Mouse (Mus musculus) liver, embryonic 14.5 days (tissue): ENCODE data around the gene Gper1. TPM values are rescaled to one million over a fixed set of nuclear protein-coding genes. Genes with fewer than 3 reads are reported as not detected.

Experiments
- ATAC-seq: fragments of 200-750 bp; cut with Nextera tagmentation; 2 replicates; pipeline ENCODE4 v1.8.0; 2017; ENCODE audit warnings: moderate number of reproducible peaks, mild to moderate bottlenecking, moderate library complexity; ENCODE audit not compliant: insufficient read depth
- DNase-seq, 3 experiments: peaks; one replicate each; pipeline ENCODE4 v3.0.0-alpha.2; 2012 to 2013; ENCODE audit warnings: low read depth in 3 of 3, low spot score in 3 of 3
- H3K27ac ChIP-seq: fragments of 300-500 bp; sonication (generic); 2 replicates; pipeline ENCODE4 v1.5.1; 2014; ENCODE audit warnings: moderate library complexity, mild to moderate bottlenecking, control low read depth, inconsistent platforms
- H3K27me3 ChIP-seq: fragments of 300-500 bp; sonication (generic); 2 replicates; pipeline ENCODE4 v1.6.1; 2014; ENCODE audit warnings: mild to moderate bottlenecking, low read length, moderate library complexity; ENCODE audit not compliant: control insufficient read depth, insufficient read depth
- H3K36me3 ChIP-seq: fragments of 300-500 bp; sonication (generic); replicated peaks from 2 replicates; pipeline ENCODE4 v1.6.1; 2014; ENCODE audit warnings: low read depth; ENCODE audit not compliant: control insufficient read depth, insufficient read depth
- H3K4me1 ChIP-seq, 2 experiments: fragments of 200-500 bp in 1 of 2; fragments of 300-500 bp in 1 of 2; sonication (generic) in 1 of 2; replicated peaks; 2 replicates each; pipeline ENCODE4 v1.6.1; 2012 to 2014; ENCODE audit warnings: antibody characterized with exemption in 1 of 2, inconsistent platforms in 1 of 2, low read length in 1 of 2; ENCODE audit not compliant: control insufficient read depth in 2 of 2, insufficient read depth in 2 of 2
- H3K4me2 ChIP-seq: fragments of 300-500 bp; sonication (generic); 2 replicates; pipeline ENCODE4 v1.6.1; 2014; ENCODE audit warnings: low read depth, mild to moderate bottlenecking, control low read depth, moderate library complexity
- H3K4me3 ChIP-seq, 2 experiments: fragments of 200-500 bp in 1 of 2; fragments of 300-500 bp in 1 of 2; sonication (generic) in 1 of 2; 2 replicates each; pipeline ENCODE4 v1.5.1; 2012 to 2014; ENCODE audit warnings: low read depth in 2 of 2, low read length in 2 of 2, mild to moderate bottlenecking in 2 of 2, control low read depth in 1 of 2, inconsistent platforms in 1 of 2, moderate library complexity in 1 of 2; ENCODE audit not compliant: insufficient read depth in 1 of 2
- H3K9ac ChIP-seq: fragments of 300-500 bp; sonication (generic); replicated peaks from 2 replicates; pipeline ENCODE4 v1.6.1; 2014; ENCODE audit warnings: mild to moderate bottlenecking, control low read depth, moderate library complexity
- H3K9me3 ChIP-seq: fragments of 300-500 bp; sonication (generic); 2 replicates; pipeline ENCODE4 v1.6.1; 2016; ENCODE audit warnings: low read length, mixed read lengths; ENCODE audit not compliant: control insufficient read depth
- CTCF ChIP-seq: IDR thresholded peaks from 2 replicates; pipeline ENCODE4 v1.5.1; 2016; ENCODE audit warnings: antibody characterized with exemption, low read depth, control low read depth
- EP300 ChIP-seq: IDR thresholded peaks from 2 replicates; pipeline ENCODE4 v1.6.1; 2016; ENCODE audit warnings: antibody characterized with exemption, low read depth
- WGBS: fragments of 180-500 bp; shearing (Covaris S2); extraction: QIAGEN DNeasy Blood & Tissue Kit; methylation state at CpG from one replicate; pipeline ENCODE4 v1.1.7; 2014; ENCODE audit not compliant: insufficient replicate concordance; 5-methylcytosine and 5-hydroxymethylcytosine counted together
- polyA plus RNA-seq, 2 experiments: library from polyadenylated mRNA; depleted of rRNA in 1 of 2; stranded (reverse) in 1 of 2; unstranded in 1 of 2; fragments of >200 nt; fragmentation: Nextera tagmentation in 1 of 2; extraction: Ambion mirVana in 1 of 2; gene quantifications; 2 replicates each; pipeline versions ENCODE4 v1.2.1 to v1.2.3; 2012 to 2014

The Gper1 gene
- polyA plus RNA-seq, 2 experiments, result 0.07 to 0.20 TPM

DNA sequence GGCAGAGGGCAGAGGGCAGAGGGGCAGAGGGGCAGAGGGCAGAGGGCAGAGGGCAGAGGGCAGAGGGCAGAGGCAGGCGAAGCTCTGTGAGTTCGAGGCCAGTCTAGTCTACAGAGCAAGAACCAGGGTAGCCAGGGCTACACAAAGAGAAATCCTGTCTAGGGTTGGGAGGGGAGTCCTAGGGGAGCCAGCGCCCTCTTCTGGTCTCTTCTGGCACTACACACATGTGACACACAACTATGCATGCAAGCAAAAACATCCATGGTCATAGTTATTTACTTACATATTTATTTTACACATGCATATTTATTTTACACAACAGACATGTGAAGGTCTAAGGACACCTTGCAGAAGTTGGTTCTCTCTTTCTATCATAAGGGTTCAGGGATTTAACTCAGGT, 5.5 kb upstream of the Gper1 start:
- H3K4me2 ChIP-seq, result no peak overlapping the region
- H3K27me3 ChIP-seq, result no peaks in the 10 kb centered on the region
- ATAC-seq, result no peak
- H3K36me3 ChIP-seq, result no peaks in the 10 kb centered on the region
- H3K4me1 ChIP-seq, result no peaks in the 10 kb centered on the region
- H3K9me3 ChIP-seq, result no peaks in the 10 kb centered on the region
- H3K9ac ChIP-seq, result no peak overlapping the region
- DNase-seq, result no peak
- no peak overlapping the region for H3K27ac ChIP-seq
- TF ChIP-seq EP300 (no peak), CTCF (peak; percentile 50)
- no peak overlapping the region for H3K4me3 ChIP-seq
- WGBS, result 73% methylated on average over 3 of the region's 3 CpGs

DNA sequence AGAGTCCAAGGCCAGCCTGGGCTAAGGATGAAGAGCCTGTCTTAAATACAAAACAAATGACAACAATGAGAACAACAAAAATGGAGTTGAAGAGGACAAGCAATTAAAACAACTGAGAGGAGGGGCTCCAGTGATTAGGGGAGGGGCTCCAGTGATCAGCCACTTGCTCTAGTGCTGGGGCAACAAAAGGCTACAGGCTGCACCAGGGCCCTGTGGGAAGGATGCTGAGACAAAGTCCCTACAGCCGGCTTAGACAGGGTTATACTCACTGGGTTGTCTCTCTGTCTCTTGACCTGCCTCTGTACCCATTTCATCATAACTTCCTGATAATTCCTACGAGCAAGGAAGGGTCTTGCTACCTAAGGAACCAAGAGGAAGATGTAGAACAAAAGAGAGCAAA, 4.8 kb upstream of the Gper1 start:
- WGBS, result 42% methylated on average over 2 of the region's 2 CpGs
- H3K27ac ChIP-seq, result no peak overlapping the region
- no peaks in the 10 kb centered on the region for H3K9me3 ChIP-seq
- H3K36me3 ChIP-seq, result no peaks in the 10 kb centered on the region
- no peak overlapping the region for H3K4me3 ChIP-seq
- no peaks in the 10 kb centered on the region for H3K27me3 ChIP-seq
- H3K4me2 ChIP-seq, result no peak overlapping the region
- H3K4me1 ChIP-seq, result no peaks in the 10 kb centered on the region
- DNase-seq, result no peak
- no peak for ATAC-seq
- H3K9ac ChIP-seq, result no peak overlapping the region
- TF ChIP-seq EP300, result no peak
- TF ChIP-seq CTCF, result no peak

DNA sequence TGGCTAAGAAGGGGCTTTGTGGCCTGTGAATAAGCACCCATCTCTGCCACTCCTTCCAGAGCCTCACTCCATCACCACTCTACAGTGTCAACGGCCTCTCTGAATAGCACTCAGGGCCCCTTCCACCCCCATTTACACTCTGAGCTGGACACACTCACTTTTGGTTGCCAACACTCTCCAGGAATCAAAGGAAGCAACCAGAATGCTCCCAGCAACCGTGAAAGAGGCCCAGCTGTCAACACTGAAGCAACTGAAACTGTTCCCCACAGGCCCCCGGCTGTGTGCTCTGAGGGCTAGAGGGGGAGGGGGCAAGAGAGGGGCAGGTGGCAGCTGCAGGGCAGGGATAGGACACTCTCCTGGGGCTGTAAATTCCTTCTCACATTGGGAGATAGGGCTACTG, 4.3 kb upstream of the Gper1 start:
- no peak for DNase-seq

DNA sequence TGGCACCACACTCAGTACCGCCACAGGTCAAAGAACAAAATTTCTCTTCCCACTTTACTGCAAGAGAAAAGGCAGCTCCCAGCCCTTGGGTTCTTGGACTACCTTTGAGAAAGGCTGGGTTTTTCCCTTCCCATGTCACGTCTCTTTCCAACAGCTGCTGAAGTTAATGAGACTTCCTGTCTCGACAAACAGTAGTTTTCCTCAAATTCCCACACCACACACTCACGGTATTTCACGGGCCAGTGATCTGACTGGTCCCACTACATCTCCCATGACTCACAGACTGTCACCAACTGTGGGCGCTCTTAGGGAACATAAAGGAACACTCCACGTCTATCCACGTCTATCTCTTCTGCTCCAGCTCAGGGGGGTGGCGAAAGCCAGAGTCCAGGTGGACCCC, 2.2 kb downstream of the Gper1 start:
- TF ChIP-seq EP300 (no peak), CTCF (no peak)
- Histone ChIP-seq H3K27me3 (no peaks in the 10 kb centered on the region), H3K4me3 (no peak overlapping the region), H3K4me1 (no peaks in the 10 kb centered on the region), H3K4me2 (no peak overlapping the region), H3K27ac (no peak overlapping the region), H3K36me3 (no peaks in the 10 kb centered on the region), H3K9me3 (no peaks in the 10 kb centered on the region), H3K9ac (no peak overlapping the region)
- no peak for DNase-seq
- 70% methylated on average over 9 of the region's 9 CpGs for WGBS
- no peak for ATAC-seq

More for the DNA sequence above, 4.3 kb upstream of the Gper1 start:
- no peak for TF ChIP-seq EP300
- TF ChIP-seq CTCF, result no peak
- Histone ChIP-seq H3K36me3 (no peaks in the 10 kb centered on the region), H3K27ac (no peak overlapping the region), H3K9me3 (no peaks in the 10 kb centered on the region), H3K4me3 (no peak overlapping the region), H3K9ac (no peak overlapping the region), H3K27me3 (no peaks in the 10 kb centered on the region), H3K4me2 (no peak overlapping the region), H3K4me1 (no peaks in the 10 kb centered on the region)
- no peak for ATAC-seq
- WGBS, result 33% methylated on average over 3 of the region's 3 CpGs

DNA sequence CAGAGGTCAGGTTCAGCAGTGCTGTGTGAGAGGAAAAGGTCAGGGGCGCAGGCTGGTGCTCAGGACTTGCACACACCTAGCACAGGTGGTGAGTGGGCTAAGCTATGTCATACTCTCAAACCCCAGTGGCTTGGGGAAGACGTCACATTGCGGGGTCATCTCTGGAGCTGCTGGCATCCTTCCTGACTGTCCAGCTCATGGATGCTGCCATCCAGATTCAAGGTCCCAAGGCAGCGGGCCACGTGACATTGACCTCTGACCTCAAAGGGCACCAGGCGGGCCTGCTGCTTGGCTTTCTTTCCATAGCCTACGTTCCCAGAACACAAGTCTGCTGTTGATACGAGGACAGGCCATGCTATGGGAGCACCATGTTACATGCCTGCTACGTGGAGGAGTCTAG, 4.0 kb downstream of the Gper1 start:
- H3K36me3 ChIP-seq, result no peaks in the 10 kb centered on the region
- no peak overlapping the region for H3K4me2 ChIP-seq
- 76% methylated on average over 9 of the region's 9 CpGs for WGBS
- no peak overlapping the region for H3K27ac ChIP-seq
- H3K4me1 ChIP-seq, result no peaks in the 10 kb centered on the region
- DNase-seq, result no peak
- H3K27me3 ChIP-seq, result no peaks in the 10 kb centered on the region
- H3K4me3 ChIP-seq, result no peak overlapping the region
- no peak; the same call in 1 of the 2 replicates for TF ChIP-seq CTCF
- TF ChIP-seq EP300, result no peak
- ATAC-seq, result no peak
- no peaks in the 10 kb centered on the region for H3K9me3 ChIP-seq
- no peak overlapping the region for H3K9ac ChIP-seq
